Mouse (Mus musculus): ENCODE measurements around the gene Itfg2. TPM values are rescaled to one million over a fixed set of nuclear protein-coding genes. Genes with fewer than 3 reads are reported as not detected.

Gene Itfg2
- polyA plus RNA-seq, 1 experiment from 2014 or later, result 27.2 TPM

DNA sequence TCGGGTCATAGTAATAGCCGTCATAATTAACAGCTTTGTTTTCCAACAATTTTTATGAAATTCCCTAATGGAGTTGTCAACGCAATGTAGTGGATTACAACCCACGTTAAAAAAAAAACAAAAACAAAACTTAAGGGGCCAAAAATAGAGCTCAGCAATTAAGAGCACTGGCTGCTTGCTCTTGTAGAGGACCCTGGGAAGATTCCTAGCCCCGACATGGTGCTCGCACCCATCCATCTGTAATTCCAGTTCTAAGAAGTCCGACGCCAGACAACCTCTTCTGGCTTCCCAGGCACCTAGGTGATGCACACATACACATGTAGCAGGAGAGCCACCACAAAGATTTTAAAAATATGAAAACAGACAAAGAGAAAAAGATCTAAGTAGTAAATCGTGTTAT lies 315 bp upstream of the Itfg2 start:
- peaks cover 5% of the 10 kb centered on the region; the same call in 1 of the 2 replicates for H3K4me1 ChIP-seq (ENCODE audit: control insufficient read depth, insufficient read depth, low read length)
- peaks cover 12% of the 10 kb centered on the region for H3K36me3 ChIP-seq (ENCODE audit: control insufficient read depth, insufficient read depth, low read length)
- H3K27me3 ChIP-seq (ENCODE audit: control insufficient read depth, insufficient read depth, low read length), result no peaks in the 10 kb centered on the region
- H3K9ac ChIP-seq (ENCODE audit: low read length), result peak overlapping the region; percentile 82
- H3K27ac ChIP-seq (ENCODE audit: low read depth, low read length), result no peak overlapping the region
- ATAC-seq (ENCODE audit: low FRiP score) (no peak), DNase-seq (ENCODE audit: low spot score, missing footprints) (no peak)
- WGBS, result 22% methylated on average over 9 of the region's 9 CpGs
- H3K9me3 ChIP-seq (ENCODE audit: control insufficient read depth, low read length), result no peaks in the 10 kb centered on the region
- H3K4me3 ChIP-seq (ENCODE audit: low read depth, low read length), result peak overlapping the region; percentile 63
- H3K4me2 ChIP-seq, result peak overlapping the region; percentile 60

DNA sequence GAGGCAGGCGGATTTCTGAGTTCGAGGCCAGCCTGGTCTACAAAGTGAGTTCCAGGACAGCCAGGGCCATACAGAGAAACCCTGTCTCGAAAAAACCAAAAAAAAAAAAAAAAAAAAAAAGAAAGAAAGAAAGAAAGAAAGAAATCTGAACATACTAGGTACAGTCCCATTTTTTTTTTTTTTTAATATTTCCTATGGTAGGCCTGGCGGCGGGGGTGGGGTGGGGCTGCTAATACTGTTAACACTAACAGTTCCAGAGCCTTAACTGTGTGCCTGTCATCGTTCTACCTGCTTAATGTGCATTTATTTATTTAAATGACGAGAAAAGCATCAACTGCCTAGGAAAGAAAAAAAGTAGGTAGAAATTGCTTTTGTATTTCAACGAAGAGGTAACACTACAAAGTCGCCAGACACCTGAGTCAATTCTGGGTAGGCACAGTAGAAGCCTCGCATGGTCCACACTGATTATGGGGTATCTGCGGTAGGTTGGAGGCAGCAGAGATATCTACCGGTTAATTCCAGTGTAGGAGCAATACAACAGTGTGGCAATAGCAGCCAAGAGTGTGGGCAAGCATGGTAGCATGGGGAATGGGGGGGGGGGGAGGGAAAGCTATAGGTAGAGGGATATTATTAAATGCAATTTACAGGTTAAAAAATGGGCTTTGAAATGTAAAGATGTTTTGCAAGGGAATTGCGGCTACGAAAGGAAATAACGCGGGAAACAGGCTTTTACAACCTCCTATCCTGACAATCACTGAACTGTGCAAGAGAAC lies 1.0 kb downstream of the Itfg2 start:
- 48% methylated on average over 15 of the region's 16 CpGs for WGBS
- peak; percentile 89 for DNase-seq (ENCODE audit: low spot score, missing footprints)
- H3K4me1 ChIP-seq (ENCODE audit: control insufficient read depth, insufficient read depth, low read length), result peaks cover 5% of the 10 kb centered on the region; the same call in 1 of the 2 replicates
- peak overlapping the region; percentile 63 for H3K4me3 ChIP-seq (ENCODE audit: low read depth, low read length)
- H3K27me3 ChIP-seq (ENCODE audit: control insufficient read depth, insufficient read depth, low read length), result no peaks in the 10 kb centered on the region
- peak overlapping the region; percentile 94; the same call in 1 of the 2 replicates for H3K27ac ChIP-seq (ENCODE audit: low read depth, low read length)
- H3K9me3 ChIP-seq (ENCODE audit: control insufficient read depth, low read length), result no peaks in the 10 kb centered on the region
- 0 out of 2 replicates have a peak, but pooled peaks have one; percentile 28 for ATAC-seq (ENCODE audit: low FRiP score)
- H3K9ac ChIP-seq (ENCODE audit: low read length), result peak overlapping the region; percentile 82
- H3K36me3 ChIP-seq (ENCODE audit: control insufficient read depth, insufficient read depth, low read length), result peaks cover 5% of the 10 kb centered on the region; the same call in 1 of the 2 replicates
- H3K4me2 ChIP-seq, result peak overlapping the region; percentile 60

DNA sequence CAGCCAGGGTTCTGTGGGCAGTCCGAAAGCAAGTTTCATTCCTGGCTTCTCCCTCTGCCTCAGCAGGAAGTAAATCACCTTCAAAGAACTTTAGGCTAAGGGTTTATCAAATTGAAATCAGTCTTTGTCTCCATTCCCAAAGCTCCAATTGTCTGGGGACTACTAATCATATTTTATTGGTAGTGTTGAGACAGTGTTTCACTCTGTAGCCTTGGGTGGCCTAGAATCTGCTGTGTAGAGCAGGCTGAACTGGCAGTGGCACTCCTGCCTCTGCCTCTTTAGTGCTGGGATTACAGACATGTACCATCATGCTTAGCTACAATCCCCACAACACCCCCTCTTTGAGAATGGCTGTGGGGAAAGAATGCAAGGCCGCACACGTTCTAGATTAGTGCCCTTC lies 3.3 kb downstream of the Itfg2 start:
- Histone ChIP-seq H3K4me3 (ENCODE audit: low read depth, low read length) (no peak overlapping the region), H3K4me1 (ENCODE audit: control insufficient read depth, insufficient read depth, low read length) (peaks cover 5% of the 10 kb centered on the region; the same call in 1 of the 2 replicates), H3K9me3 (ENCODE audit: control insufficient read depth, low read length) (no peaks in the 10 kb centered on the region), H3K27me3 (ENCODE audit: control insufficient read depth, insufficient read depth, low read length) (no peaks in the 10 kb centered on the region), H3K4me2 (no peak overlapping the region), H3K27ac (ENCODE audit: low read depth, low read length) (no peak overlapping the region), H3K9ac (ENCODE audit: low read length) (no peak overlapping the region), H3K36me3 (ENCODE audit: control insufficient read depth, insufficient read depth, low read length) (peaks cover 2% of the 10 kb centered on the region; the same call in 1 of the 2 replicates)
- ATAC-seq (ENCODE audit: low FRiP score), result no peak
- DNase-seq (ENCODE audit: low spot score, missing footprints), result peak; percentile 76
- 95% methylated on average over 3 of the region's 3 CpGs for WGBS

GRCm38 (mm10) chr6:128421036-128421435 lies 3.7 kb downstream of the Itfg2 start:
- Histone ChIP-seq H3K27ac (ENCODE audit: low read depth, low read length) (no peak overlapping the region), H3K27me3 (ENCODE audit: control insufficient read depth, insufficient read depth, low read length) (no peaks in the 10 kb centered on the region), H3K4me3 (ENCODE audit: low read depth, low read length) (no peak overlapping the region), H3K9ac (ENCODE audit: low read length) (no peak overlapping the region), H3K36me3 (ENCODE audit: control insufficient read depth, insufficient read depth, low read length) (peaks cover 2% of the 10 kb centered on the region; the same call in 1 of the 2 replicates), H3K9me3 (ENCODE audit: control insufficient read depth, low read length) (no peaks in the 10 kb centered on the region), H3K4me2 (no peak overlapping the region), H3K4me1 (ENCODE audit: control insufficient read depth, insufficient read depth, low read length) (peaks cover 5% of the 10 kb centered on the region; the same call in 1 of the 2 replicates)
- DNase-seq (ENCODE audit: low spot score, missing footprints) (no peak), ATAC-seq (ENCODE audit: low FRiP score) (no peak)
- WGBS, result 89% methylated on average over 2 of the region's 2 CpGs

DNA sequence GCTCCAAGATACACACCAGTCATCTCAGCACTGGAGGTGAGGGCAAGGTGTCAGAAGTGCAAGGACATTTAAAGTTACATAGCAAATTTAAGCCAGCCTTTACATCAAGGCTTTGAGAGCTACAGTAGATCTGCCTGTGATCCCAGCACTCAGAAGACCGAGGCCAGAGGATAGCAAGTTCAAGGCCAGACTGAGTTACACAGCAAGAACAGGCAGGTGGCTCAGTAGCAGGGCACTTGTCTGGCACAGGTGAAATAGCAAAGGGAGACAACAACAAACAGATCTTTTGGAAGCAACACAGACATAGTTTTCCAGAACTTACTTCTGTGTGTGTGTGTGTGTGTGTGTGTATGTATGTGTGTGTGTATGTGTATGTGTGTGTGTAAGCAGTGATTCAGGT lies 6.7 kb downstream of the Itfg2 start:
- peaks cover 2% of the 10 kb centered on the region; the same call in 1 of the 2 replicates for H3K36me3 ChIP-seq (ENCODE audit: control insufficient read depth, insufficient read depth, low read length)
- ATAC-seq (ENCODE audit: low FRiP score), result no peak
- WGBS, result 96% methylated on average over 1 of the region's 1 CpGs

GRCm38 (mm10) chr6:128416169-128416568 lies 8.6 kb downstream of the Itfg2 start:
- H3K27me3 ChIP-seq (ENCODE audit: control insufficient read depth, insufficient read depth, low read length), result no peaks in the 10 kb centered on the region
- H3K27ac ChIP-seq (ENCODE audit: low read depth, low read length), result no peak overlapping the region
- 87% methylated on average over 5 of the region's 5 CpGs for WGBS
- peaks cover 8% of the 10 kb centered on the region for H3K36me3 ChIP-seq (ENCODE audit: control insufficient read depth, insufficient read depth, low read length)
- DNase-seq (ENCODE audit: low spot score, missing footprints) (no peak), ATAC-seq (ENCODE audit: low FRiP score) (no peak)
- H3K9ac ChIP-seq (ENCODE audit: low read length), result no peak overlapping the region
- H3K4me2 ChIP-seq, result no peak overlapping the region
- H3K9me3 ChIP-seq (ENCODE audit: control insufficient read depth, low read length), result no peaks in the 10 kb centered on the region
- H3K4me3 ChIP-seq (ENCODE audit: low read depth, low read length), result no peak overlapping the region
- H3K4me1 ChIP-seq (ENCODE audit: control insufficient read depth, insufficient read depth, low read length), result no peaks in the 10 kb centered on the region

More for the DNA sequence above, 6.7 kb downstream of the Itfg2 start:
- Histone ChIP-seq H3K4me3 (ENCODE audit: low read depth, low read length) (no peak overlapping the region), H3K4me1 (ENCODE audit: control insufficient read depth, insufficient read depth, low read length) (no peaks in the 10 kb centered on the region), H3K27ac (ENCODE audit: low read depth, low read length) (no peak overlapping the region), H3K4me2 (no peak overlapping the region), H3K9ac (ENCODE audit: low read length) (no peak overlapping the region), H3K9me3 (ENCODE audit: control insufficient read depth, low read length) (no peaks in the 10 kb centered on the region), H3K27me3 (ENCODE audit: control insufficient read depth, insufficient read depth, low read length) (no peaks in the 10 kb centered on the region)
- DNase-seq (ENCODE audit: low spot score, missing footprints), result peak; percentile 57

DNA sequence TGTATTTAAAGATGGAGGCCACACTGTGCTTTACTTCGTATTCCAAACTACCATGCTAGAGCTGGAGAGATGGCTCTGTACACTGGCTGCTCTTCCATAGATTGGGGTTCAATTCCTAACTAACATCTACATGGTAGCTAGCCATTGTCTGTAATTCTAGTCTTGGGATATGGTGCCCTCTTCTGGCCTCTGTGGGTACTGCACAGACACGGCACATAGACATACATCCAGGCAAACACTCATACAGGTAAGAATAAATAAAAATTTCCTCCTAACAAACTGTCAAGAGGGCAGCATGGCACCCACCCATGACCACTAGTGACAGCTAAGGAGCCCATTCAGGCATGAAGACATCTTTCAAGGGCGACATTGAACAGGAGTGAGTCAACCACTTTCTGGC lies 13.6 kb downstream of the Itfg2 start:
- peaks cover 25% of the 10 kb centered on the region for H3K36me3 ChIP-seq (ENCODE audit: control insufficient read depth, insufficient read depth, low read length)

DNA sequence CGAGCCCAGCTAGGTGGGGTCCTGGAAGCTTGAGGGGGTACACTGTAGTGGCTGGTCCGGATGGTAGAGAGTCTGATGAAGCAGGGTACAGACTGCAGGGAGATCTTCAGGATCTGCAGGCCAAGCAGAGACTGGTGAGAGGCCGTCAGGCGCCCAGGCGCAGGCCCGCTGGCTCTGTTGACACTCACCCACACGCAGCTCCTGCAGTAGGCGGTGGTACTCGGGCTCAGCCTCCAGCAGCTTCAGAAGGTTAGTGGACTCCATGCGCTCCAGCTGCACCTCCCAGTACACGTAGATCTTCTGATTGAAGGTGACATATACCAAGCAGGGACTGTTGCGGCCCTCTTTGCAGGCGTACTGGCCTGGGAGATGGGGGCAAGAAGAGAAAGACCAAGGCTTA lies 14.4 kb downstream of the Itfg2 start:
- no peak overlapping the region for H3K9ac ChIP-seq (ENCODE audit: low read length)
- no peaks in the 10 kb centered on the region for H3K27me3 ChIP-seq (ENCODE audit: control insufficient read depth, insufficient read depth, low read length)
- WGBS, result 95% methylated on average over 13 of the region's 13 CpGs
- H3K4me2 ChIP-seq, result no peak overlapping the region
- DNase-seq (ENCODE audit: low spot score, missing footprints) (peak; percentile 56), ATAC-seq (ENCODE audit: low FRiP score) (no peak)
- H3K27ac ChIP-seq (ENCODE audit: low read depth, low read length), result no peak overlapping the region
- H3K4me1 ChIP-seq (ENCODE audit: control insufficient read depth, insufficient read depth, low read length), result no peaks in the 10 kb centered on the region
- peaks cover 25% of the 10 kb centered on the region for H3K36me3 ChIP-seq (ENCODE audit: control insufficient read depth, insufficient read depth, low read length)
- H3K9me3 ChIP-seq (ENCODE audit: control insufficient read depth, low read length), result no peaks in the 10 kb centered on the region
- no peak overlapping the region for H3K4me3 ChIP-seq (ENCODE audit: low read depth, low read length)

More for the DNA sequence above, 13.6 kb downstream of the Itfg2 start:
- no peak overlapping the region for H3K27ac ChIP-seq (ENCODE audit: low read depth, low read length)
- no peaks in the 10 kb centered on the region for H3K27me3 ChIP-seq (ENCODE audit: control insufficient read depth, insufficient read depth, low read length)
- ATAC-seq (ENCODE audit: low FRiP score), result peak; percentile 43; the same call in 1 of the 2 replicates
- no peak overlapping the region for H3K4me2 ChIP-seq
- 14% methylated on average over 3 of the region's 3 CpGs for WGBS
- no peak overlapping the region for H3K4me3 ChIP-seq (ENCODE audit: low read depth, low read length)
- peak; percentile 98 for DNase-seq (ENCODE audit: low spot score, missing footprints)
- H3K9me3 ChIP-seq (ENCODE audit: control insufficient read depth, low read length), result no peaks in the 10 kb centered on the region
- no peaks in the 10 kb centered on the region for H3K4me1 ChIP-seq (ENCODE audit: control insufficient read depth, insufficient read depth, low read length)
- H3K9ac ChIP-seq (ENCODE audit: low read length), result no peak overlapping the region

DNA sequence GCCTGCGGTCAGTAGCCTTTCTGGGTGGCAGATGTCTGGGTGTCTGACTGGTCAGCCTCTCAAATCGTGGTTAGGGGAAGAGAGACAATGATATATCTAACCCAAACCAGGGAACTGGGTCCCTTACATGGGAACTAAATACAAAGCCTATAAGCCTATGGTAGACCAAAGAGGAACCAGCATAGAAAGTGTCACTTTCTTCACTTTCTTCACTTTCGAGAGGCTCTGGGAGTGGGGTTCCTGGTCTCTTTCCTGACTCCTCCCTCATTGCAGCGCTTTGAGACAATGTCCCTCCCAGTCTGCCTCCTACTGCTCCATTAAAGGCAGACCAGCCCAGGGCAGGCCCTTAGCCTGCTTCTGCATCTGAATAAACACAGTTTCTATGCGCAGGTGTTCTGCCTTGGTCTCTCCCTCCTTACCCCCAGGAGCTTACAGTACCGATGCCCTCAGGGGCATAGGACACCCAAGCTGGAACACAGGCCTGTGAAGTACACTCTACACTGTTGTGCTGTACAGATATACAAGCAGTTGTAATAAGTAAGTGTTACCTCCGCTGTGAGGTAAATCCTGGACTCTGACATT lies 16.1 kb downstream of the Itfg2 start:
- Histone ChIP-seq H3K9ac (ENCODE audit: low read length) (no peak overlapping the region), H3K36me3 (ENCODE audit: control insufficient read depth, insufficient read depth, low read length) (peaks cover 25% of the 10 kb centered on the region), H3K27me3 (ENCODE audit: control insufficient read depth, insufficient read depth, low read length) (no peaks in the 10 kb centered on the region), H3K27ac (ENCODE audit: low read depth, low read length) (no peak overlapping the region), H3K4me2 (no peak overlapping the region), H3K4me1 (ENCODE audit: control insufficient read depth, insufficient read depth, low read length) (no peaks in the 10 kb centered on the region), H3K4me3 (ENCODE audit: low read depth, low read length) (no peak overlapping the region), H3K9me3 (ENCODE audit: control insufficient read depth, low read length) (no peaks in the 10 kb centered on the region)
- 85% methylated on average over 7 of the region's 7 CpGs for WGBS
- ATAC-seq (ENCODE audit: low FRiP score) (no peak), DNase-seq (ENCODE audit: low spot score, missing footprints) (no peak)
